Mouse (Mus musculus): ENCODE results near the gene Rasef. TPM values are rescaled to one million over a fixed set of nuclear protein-coding genes. Genes with fewer than 3 reads are reported as not detected.

Gene Rasef
- 0.30 and 0.35 TPM in 2 replicates for polyA plus RNA-seq (2016; fragmentation: Nextera tagmentation; extraction: Ambion mirVana)

DNA sequence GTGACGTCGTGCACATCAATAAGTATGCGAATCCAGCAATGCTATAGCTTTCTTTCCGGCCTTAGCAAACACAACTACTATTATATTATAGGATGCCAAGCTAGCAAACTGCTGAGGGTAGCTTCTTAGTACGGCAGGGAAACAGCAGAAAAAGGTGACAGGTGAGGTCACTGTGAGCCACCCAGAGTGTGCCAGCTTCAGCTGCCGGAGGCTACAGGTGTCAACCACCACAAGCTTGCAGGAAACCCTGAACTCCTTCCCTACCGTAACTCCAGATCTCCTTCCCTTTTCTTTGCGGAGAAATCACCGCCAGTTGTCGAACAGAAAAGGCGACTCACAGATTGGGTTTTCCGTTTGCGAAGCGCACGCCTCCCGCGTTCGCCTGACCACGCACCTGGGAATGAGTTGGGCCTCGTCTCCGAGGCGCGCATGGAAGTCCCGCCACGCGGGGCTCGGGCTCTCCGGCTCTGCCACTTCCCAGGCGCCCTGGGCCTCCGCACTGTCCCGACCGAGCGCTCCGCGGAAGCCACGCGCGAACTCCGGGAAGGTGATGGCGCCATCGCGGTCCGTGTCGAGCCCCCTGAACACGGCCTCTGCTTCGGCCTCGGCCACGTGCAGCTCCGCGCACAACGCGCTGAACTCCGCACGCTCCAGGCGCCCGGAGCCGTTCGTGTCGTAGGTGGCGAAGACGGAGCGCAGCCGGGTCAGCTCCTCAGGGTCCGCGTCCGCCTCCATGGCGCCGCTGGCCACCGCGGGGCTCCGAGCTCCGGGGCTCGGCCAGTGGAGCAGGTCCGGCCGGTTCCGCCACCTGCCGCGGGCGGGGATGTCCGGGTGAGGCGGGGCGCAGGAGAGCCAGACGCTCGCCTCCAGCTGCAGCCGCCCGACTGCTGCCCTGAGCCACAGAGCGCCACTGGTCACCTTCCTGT is at the start of gene Rasef:
Gene Rasef (minus strand): TSS at position 735 of the 926 bp plus-strand sequence.
- DNase-seq (ENCODE audit: low spot score): peak; percentile 63
- H3K9me3 ChIP-seq (replicated peaks): no peaks in the 10 kb centered on the region
- H3K4me3 ChIP-seq: peak within 1 kb of the TSS; percentile 66
- peaks cover 11% of the 10 kb centered on the region for H3K4me1 ChIP-seq
- WGBS: 5% methylated on average over 87 of the region's 87 CpGs
- H3K27me3 ChIP-seq (ENCODE audit: low read depth, poor library complexity, severe bottlenecking): peaks cover 41% of the 10 kb centered on the region
- no peaks in the 10 kb centered on the region for H3K36me3 ChIP-seq
- peak within 1 kb of the TSS; percentile 79 for H3K27ac ChIP-seq (replicated peaks)

DNA sequence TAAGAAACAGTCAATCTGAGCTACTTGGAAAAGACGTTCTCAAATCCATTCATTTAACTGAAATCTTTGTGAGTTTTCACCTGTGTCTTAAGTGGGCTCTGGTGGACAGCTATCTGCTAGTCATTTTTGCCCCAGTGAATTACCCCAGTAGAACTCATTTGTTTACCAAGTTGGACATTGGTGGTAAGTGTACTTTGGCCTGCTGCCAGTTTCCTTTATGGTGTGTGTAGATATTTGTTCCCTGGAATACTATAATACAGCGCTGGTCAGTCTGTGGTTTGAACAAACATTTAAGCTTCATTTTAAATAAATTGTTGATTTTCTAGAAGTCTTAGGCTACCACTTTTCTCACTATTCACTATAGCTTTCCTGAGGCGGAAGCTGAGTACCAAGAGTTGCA is 35.8 kb upstream of the Rasef start:
- no peak overlapping the region for H3K27ac ChIP-seq (replicated peaks)
- WGBS: 92% methylated on average over 3 of the region's 3 CpGs
- H3K4me3 ChIP-seq: no peak overlapping the region
- H3K4me1 ChIP-seq: no peaks in the 10 kb centered on the region
- no peaks in the 10 kb centered on the region for H3K9me3 ChIP-seq (replicated peaks)
- no peaks in the 10 kb centered on the region for H3K36me3 ChIP-seq
- H3K27me3 ChIP-seq (ENCODE audit: low read depth, poor library complexity, severe bottlenecking): no peaks in the 10 kb centered on the region
- DNase-seq (ENCODE audit: low spot score): no peak

DNA sequence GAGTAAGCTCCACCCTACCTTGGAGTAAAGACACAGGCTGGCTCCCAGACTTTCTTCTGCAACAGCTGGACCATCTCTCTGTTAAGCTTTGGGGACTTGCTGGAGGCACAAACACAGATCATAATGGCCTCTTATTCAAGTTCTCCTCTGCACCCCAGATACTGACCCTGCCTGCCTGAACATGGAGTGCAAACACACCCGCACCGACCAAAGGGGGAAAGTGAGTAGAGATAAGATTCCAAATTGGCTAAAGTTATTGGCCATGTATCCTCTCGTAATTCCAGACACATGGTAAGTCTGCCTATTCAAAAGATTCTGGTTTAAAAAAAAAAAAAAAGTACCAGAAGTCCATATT is 369 bp upstream of the Rasef start:
- H3K27me3 ChIP-seq (ENCODE audit: low read depth, poor library complexity, severe bottlenecking): peaks cover 41% of the 10 kb centered on the region
- H3K27ac ChIP-seq (replicated peaks): peak overlapping the region; percentile 79; the same call in 1 of the 2 replicates
- H3K9me3 ChIP-seq (replicated peaks): no peaks in the 10 kb centered on the region
- H3K4me3 ChIP-seq: peak overlapping the region; percentile 66
- no peaks in the 10 kb centered on the region for H3K36me3 ChIP-seq
- H3K4me1 ChIP-seq: peaks cover 11% of the 10 kb centered on the region
- WGBS: 63% methylated on average over 3 of the region's 3 CpGs
- DNase-seq (ENCODE audit: low spot score): no peak

DNA sequence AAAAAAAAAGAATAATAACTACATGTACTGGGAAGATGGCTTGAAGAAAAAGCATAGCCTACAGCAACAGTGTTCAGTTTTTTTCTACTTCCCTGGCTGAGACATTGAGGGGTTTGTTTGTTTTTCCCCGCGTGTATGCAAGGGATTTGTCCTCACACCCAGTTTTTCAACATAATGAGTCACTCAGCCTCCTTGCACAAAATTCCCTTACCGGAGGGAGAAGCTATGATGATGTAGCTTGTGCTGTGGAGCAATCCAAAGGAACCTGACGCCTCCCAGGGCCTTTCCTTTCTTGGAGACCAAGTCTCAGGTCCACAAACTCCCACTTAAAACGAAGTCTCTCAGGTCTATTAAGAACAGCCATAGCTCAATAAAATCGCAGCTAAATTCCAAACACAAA is 1.3 kb downstream of the Rasef start:
- Histone ChIP-seq H3K4me1 (peaks cover 11% of the 10 kb centered on the region), H3K27ac (replicated peaks) (no peak overlapping the region), H3K27me3 (ENCODE audit: low read depth, poor library complexity, severe bottlenecking) (peaks cover 41% of the 10 kb centered on the region), H3K4me3 (no peak overlapping the region), H3K9me3 (replicated peaks) (no peaks in the 10 kb centered on the region), H3K36me3 (no peaks in the 10 kb centered on the region)
- DNase-seq (ENCODE audit: low spot score): no peak
- 60% methylated on average over 6 of the region's 6 CpGs for WGBS

DNA sequence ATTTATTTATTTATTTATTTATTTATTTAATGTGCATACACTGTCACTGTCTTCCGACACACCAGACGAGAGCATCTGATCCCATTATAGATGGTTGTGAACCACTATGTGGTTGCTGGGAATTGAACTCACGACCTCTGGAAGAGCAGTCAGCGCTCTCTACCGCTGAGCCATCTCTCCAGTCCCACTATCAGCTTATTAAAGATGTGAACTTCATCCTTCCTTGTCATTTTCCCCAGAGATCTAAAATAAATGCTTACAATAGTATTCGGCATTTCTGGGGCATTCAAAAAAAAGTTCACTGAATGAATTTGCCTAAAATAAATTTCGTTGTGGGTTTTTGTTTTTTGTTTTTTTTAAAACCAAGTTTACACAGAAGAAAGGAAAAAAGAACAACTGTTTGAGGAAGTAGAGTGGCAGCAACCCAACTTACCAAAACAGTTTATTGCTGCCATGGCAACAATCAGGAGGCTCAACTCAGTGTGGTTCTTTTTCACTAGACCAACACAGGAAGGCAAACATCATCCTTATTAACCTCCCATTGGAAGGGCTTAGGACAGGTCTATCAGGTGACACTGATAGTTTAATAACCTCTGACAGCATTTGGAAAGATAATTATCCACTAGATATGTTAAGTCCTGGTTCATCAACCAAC is 2.6 kb downstream of the Rasef start:
- H3K4me1 ChIP-seq: peaks cover 11% of the 10 kb centered on the region
- WGBS: 90% methylated on average over 7 of the region's 7 CpGs
- H3K27ac ChIP-seq (replicated peaks): no peak overlapping the region
- no peak for DNase-seq (ENCODE audit: low spot score)
- H3K4me3 ChIP-seq: no peak overlapping the region
- H3K27me3 ChIP-seq (ENCODE audit: low read depth, poor library complexity, severe bottlenecking): peaks cover 41% of the 10 kb centered on the region
- H3K9me3 ChIP-seq (replicated peaks): no peaks in the 10 kb centered on the region
- no peaks in the 10 kb centered on the region for H3K36me3 ChIP-seq

DNA sequence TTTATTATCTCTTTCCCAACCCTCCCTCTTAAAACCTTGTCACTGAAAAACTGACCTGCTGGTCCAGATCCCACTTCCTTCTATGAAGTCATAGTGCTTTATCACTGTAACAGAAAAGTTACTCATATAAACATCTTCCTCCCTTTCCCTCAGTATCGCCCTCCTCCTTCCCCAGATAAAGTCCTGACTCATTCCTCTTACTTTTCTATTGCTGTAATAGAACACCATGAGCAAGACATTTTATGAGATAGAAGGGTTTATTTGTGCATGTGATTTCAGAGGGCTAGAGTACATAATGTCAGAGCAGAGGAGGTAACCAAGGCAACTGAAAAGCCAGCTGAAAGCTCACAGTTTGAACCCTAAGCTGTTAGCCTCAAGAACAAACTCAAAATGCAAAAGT is 6.6 kb downstream of the Rasef start:
- H3K9me3 ChIP-seq (replicated peaks): no peaks in the 10 kb centered on the region
- H3K36me3 ChIP-seq: no peaks in the 10 kb centered on the region
- H3K4me1 ChIP-seq: no peaks in the 10 kb centered on the region
- H3K27me3 ChIP-seq (ENCODE audit: low read depth, poor library complexity, severe bottlenecking): peaks cover 3% of the 10 kb centered on the region
- H3K4me3 ChIP-seq: no peak overlapping the region
- no peak overlapping the region for H3K27ac ChIP-seq (replicated peaks)
- no peak for DNase-seq (ENCODE audit: low spot score)
- WGBS: 86% methylated on average over 1 of the region's 1 CpGs

DNA sequence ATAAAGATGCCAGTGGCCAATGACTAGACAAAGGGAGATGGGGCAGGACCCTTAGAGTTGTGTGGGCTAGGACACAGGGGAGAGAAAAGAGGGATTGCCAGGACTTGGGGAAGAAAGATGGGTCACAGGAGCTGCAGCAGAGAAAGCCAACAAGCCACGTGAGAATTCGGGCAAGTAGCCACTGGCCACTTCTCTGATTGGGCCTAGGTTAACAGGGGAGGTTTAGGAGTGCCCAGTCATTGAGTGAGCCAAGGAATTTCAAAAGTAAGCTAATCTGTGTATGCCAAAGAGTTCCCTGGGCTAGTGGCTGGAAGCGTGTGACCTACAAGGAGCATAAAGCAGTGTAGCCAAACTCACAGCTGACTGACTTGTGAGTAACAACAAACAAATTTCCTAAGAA is 9.7 kb downstream of the Rasef start:
- DNase-seq (ENCODE audit: low spot score): no peak
- no peaks in the 10 kb centered on the region for H3K9me3 ChIP-seq (replicated peaks)
- 85% methylated on average over 3 of the region's 3 CpGs for WGBS
- H3K27me3 ChIP-seq (ENCODE audit: low read depth, poor library complexity, severe bottlenecking): no peaks in the 10 kb centered on the region
- H3K4me1 ChIP-seq: no peaks in the 10 kb centered on the region
- no peaks in the 10 kb centered on the region for H3K36me3 ChIP-seq
- no peak overlapping the region for H3K4me3 ChIP-seq
- H3K27ac ChIP-seq (replicated peaks): no peak overlapping the region

DNA sequence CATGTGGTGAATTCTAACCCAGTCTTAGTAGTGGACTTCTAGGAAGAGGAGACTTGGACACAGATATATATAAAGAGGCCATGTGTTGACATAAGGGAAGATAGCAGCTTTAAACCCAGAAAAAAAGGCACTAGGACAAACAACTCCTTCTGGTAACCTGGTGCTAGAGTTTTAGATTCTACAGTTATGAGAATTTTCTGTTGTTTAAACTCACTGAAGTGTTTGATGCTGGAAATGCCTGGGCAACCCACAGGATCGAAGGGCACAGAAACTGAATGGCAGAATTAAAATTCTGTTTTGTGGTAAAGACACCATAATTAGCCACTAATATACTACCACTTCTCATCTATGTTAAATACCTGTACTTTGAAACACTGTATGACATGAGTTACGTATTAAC is 15.5 kb downstream of the Rasef start:
- WGBS: 87% methylated on average over 2 of the region's 2 CpGs
- H3K27ac ChIP-seq (replicated peaks): no peak overlapping the region
- H3K9me3 ChIP-seq (replicated peaks): no peaks in the 10 kb centered on the region
- peaks cover 17% of the 10 kb centered on the region for H3K4me1 ChIP-seq
- DNase-seq (ENCODE audit: low spot score): no peak
- H3K4me3 ChIP-seq: no peak overlapping the region
- no peaks in the 10 kb centered on the region for H3K27me3 ChIP-seq (ENCODE audit: low read depth, poor library complexity, severe bottlenecking)
- H3K36me3 ChIP-seq: no peaks in the 10 kb centered on the region

DNA sequence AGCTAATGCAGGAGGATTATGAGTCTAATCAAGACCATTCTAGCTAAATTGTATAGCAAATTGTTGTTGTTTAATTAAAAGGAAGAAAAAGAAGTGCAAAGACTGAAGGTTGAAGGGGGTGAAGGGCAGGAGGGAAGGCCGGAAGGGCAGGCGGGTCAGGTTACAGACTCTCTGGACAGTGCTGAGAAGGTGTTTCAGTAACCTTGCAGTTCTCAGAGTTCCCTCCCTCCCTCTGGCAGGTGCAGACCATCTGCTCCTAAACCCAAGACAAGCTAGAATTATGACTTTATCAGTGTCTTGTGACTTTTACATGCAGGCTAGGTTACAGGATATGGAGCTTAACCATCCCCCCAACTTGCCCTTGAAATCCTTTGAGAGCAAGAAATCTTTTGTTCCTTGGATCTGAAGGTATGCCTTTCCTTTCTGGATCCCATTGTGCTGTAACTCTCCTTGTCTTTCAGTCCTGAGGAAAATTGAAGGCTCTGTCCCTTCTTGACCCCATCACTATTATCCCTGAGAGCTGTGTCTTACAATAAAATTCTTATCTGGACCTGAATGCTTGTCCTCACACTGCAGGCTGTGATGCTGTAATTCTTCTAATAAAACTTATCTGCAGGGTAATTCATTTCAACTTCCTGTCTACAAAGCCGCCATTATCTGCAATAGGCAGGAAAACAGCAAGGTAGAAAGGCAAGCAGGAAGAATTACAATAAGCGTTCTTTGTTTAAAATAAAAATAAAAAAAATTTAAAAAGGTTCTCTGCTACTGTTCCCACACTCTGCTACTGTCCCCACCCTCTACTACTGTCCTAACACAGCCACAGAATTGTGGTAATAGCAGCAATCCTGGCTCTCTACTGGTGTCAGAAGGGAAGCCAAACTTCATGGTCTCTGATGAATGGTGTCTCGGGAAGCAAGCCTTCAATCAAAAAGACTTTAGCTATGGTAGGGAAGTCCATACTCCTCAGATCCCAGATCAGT is 16.7 kb downstream of the Rasef start:
- Histone ChIP-seq H3K27me3 (ENCODE audit: low read depth, poor library complexity, severe bottlenecking) (no peaks in the 10 kb centered on the region), H3K4me1 (peaks cover 17% of the 10 kb centered on the region), H3K4me3 (no peak overlapping the region), H3K27ac (replicated peaks) (no peak overlapping the region), H3K36me3 (no peaks in the 10 kb centered on the region), H3K9me3 (replicated peaks) (no peaks in the 10 kb centered on the region)
- DNase-seq (ENCODE audit: low spot score): no peak
- 71% methylated on average over 5 of the region's 5 CpGs for WGBS

DNA sequence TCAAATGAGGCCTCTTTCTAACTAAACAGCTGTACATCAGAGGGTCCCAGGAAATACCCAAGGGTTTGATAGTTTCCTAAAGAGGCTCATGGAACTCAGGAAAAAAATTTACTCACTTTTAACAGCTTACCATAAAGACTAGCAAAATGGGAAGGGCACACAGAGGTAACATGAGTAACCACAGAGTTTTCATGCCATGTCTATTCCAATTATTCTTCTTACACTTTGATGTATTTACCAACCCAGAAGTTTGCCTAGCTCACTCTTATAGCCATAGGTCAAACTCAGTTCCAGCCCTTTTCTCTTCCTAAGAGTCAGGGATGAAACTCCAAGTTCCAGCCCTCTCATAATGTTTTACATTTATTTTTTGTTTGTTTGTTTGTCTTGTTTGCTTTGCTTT is 18.8 kb downstream of the Rasef start:
- Histone ChIP-seq H3K4me3 (no peak overlapping the region), H3K9me3 (replicated peaks) (no peaks in the 10 kb centered on the region), H3K27ac (replicated peaks) (no peak overlapping the region), H3K36me3 (no peaks in the 10 kb centered on the region), H3K4me1 (peaks cover 17% of the 10 kb centered on the region), H3K27me3 (ENCODE audit: low read depth, poor library complexity, severe bottlenecking) (no peaks in the 10 kb centered on the region)
- no peak for DNase-seq (ENCODE audit: low spot score)

DNA sequence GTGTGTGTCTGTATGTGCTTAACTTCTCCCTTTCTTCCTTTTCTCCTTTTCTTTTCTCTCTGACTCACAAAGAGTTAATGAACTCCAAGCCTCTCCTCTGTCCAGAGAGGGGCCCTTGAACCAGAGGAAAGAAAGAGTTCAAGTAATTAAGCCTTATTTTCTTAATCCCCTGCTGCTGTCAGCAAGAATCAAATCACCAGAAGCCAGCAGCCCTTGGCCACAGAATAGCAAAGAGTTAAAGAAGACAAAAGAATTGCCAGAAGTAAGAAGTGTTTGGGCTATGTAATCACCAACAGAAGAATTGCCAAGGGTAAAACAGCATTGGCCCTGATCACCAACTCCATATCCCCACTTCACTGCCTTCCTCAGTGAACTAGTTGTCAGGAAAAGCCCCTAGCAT is 20.2 kb downstream of the Rasef start:
- no peaks in the 10 kb centered on the region for H3K9me3 ChIP-seq (replicated peaks)
- peaks cover 17% of the 10 kb centered on the region for H3K4me1 ChIP-seq
- H3K36me3 ChIP-seq: no peaks in the 10 kb centered on the region
- H3K27me3 ChIP-seq (ENCODE audit: low read depth, poor library complexity, severe bottlenecking): no peaks in the 10 kb centered on the region
- DNase-seq (ENCODE audit: low spot score): no peak
- no peak overlapping the region for H3K27ac ChIP-seq (replicated peaks)
- H3K4me3 ChIP-seq: no peak overlapping the region

DNA sequence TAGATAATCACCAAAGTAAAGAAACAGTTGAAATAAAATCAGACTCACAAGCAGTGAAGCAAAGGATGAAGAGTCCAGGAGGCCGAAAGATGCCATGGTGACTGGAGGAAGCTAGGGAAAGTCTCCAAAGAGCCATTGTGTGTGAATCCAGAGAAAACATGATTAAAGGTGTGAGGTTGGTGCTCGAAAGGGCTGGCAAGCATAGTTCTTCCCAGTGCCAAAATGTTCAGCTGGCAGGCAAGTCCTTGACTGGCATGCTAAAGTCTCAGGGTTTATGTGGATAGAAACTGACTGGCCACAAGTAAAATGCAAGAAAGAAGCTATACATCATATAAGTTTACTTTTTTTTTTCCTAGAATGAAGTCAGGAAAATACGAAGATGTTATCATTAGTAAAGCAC is 22.6 kb downstream of the Rasef start:
- Histone ChIP-seq H3K9me3 (replicated peaks) (no peaks in the 10 kb centered on the region), H3K4me3 (no peak overlapping the region), H3K36me3 (no peaks in the 10 kb centered on the region), H3K27ac (replicated peaks) (no peak overlapping the region), H3K4me1 (peaks cover 9% of the 10 kb centered on the region), H3K27me3 (ENCODE audit: low read depth, poor library complexity, severe bottlenecking) (no peaks in the 10 kb centered on the region)
- WGBS: 88% methylated on average over 3 of the region's 3 CpGs
- DNase-seq (ENCODE audit: low spot score): no peak
